Mouse (Mus musculus): Measurements from ENCODE around the gene Trip13.

Trip13 gene

DNA sequence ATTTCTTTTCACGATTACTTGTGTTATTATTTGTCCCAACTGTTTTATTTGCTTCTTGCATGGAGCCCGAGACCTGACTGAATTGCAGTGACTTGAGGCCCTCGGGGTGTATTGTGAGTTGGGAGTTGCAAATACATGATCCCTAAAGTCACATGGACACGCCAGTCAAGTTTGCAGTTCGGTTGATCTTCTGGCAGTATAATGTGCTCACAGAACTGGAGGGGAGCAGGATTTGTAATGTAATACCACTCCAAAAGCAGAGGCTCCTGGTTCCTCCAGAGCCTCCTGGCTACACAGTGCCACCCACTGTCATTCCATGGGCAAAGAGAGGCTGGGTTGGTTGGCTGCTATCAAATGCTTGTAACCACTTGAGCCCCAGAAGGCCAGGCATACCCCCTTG lies 51.0 kb downstream of the Trip13 start:
- no peak for DNase-seq (ENCODE audit: low spot score in 2 of 2)

DNA sequence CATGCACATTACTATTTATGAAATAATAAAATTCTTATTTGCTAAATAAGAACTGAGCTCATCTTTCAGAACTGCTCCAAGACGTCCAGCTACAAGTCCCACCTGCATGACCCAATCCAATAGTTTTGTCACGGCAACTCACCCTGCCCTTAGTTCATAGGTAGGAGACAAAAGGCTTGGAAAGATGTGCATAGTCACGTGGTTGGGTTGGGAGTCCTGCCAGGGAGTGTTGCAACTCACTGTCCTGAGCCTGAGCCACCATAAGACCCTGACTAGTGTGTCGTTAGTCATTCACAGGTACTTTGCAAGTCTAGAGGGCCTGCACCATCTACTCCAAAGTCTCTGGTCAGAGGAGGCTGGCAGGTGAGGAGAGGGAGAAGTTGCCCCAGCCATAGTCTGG lies 51.5 kb downstream of the Trip13 start:
- DNase-seq (ENCODE audit: low spot score in 2 of 2): no peak

DNA sequence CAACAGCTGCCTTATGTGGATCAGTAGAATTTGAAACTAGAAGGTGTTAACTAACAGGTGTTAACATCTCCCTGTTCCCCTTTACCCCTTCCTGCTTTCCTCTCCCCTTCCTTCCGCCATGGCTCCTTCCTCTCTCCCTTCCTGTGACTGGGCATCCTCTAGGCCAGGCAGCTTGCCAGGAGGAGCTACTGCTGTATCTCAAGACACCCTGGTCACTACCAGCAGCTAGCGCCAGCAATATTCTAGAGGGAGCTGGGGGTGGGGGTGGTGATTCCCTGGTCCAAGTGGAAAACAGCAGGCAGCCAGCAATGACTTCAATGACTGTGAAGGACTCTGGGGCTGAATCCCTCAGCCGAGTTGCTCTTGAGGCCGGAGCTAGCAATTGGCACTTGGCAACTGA lies 51.9 kb downstream of the Trip13 start:
- DNase-seq (ENCODE audit: low spot score in 2 of 2): no peak

DNA sequence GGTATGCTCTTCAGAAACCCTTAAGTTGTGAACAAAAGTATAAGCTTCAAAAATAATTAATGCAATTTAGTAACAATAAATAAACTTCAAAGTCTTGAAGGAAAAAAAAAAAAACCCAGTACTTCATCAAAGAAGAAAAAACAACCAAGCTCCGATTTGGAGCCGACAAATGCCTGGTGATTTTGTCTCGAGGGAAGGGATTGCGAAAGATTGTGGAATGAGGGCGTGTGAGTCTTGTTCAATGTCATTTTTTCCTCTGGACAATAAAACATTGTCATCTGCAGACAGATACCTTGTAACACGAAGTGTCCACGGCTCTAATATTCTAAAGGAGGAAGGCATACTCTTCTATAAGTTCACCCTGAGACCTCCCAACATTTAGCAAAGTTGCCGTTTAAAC lies 56.2 kb downstream of the Trip13 start:
- DNase-seq (ENCODE audit: low spot score in 2 of 2): no peak

DNA sequence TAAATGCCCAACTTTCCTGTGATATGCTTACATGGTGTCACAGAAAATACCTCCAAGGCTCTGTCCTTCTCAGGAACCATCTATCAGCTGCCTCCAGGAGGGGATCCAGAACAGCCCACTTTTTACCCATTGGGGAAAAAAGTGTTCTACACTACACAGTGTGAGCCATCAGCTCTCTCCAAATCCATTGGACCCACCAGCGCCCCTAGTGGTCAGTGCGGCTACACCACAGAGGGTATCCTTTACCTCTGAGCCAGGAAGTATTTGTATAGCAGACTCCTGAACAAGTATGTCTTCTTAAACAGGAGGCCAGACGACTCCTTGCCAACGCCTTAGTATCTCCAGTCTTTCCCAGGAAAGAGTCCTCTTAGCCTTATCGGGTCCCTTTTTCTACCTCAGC lies 57.8 kb downstream of the Trip13 start:
- peak in 1 of 2 experiments; percentile 67 for DNase-seq (ENCODE audit: low spot score in 2 of 2)

DNA sequence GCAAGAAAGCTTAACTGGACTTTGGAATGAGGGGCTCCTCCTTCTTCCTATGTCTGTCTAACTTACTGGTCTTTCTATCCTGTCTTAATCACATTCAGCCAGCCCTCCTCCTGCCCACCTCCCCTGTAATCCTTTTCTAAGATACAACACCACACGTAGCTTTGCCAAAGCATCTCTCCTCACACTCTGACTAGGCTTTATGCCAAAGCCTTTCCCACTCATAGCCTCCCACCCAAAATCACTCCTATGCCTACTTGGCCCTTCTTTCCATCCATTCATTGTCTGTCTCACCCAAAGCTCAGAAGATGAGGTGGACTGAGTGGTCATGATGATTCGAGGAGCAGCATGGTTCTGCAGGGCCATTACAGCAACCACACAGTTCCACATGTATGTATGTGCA lies 65.4 kb downstream of the Trip13 start:
- DNase-seq (ENCODE audit: low spot score in 2 of 2): no peak
